Mouse (Mus musculus): ENCODE results near the gene Dpf3. TPM values are rescaled to one million over a fixed set of nuclear protein-coding genes. Genes with fewer than 3 reads are reported as not detected.

Dpf3 gene
- total RNA-seq, 1 experiment from 2014 or later, result 10.6 TPM

DNA sequence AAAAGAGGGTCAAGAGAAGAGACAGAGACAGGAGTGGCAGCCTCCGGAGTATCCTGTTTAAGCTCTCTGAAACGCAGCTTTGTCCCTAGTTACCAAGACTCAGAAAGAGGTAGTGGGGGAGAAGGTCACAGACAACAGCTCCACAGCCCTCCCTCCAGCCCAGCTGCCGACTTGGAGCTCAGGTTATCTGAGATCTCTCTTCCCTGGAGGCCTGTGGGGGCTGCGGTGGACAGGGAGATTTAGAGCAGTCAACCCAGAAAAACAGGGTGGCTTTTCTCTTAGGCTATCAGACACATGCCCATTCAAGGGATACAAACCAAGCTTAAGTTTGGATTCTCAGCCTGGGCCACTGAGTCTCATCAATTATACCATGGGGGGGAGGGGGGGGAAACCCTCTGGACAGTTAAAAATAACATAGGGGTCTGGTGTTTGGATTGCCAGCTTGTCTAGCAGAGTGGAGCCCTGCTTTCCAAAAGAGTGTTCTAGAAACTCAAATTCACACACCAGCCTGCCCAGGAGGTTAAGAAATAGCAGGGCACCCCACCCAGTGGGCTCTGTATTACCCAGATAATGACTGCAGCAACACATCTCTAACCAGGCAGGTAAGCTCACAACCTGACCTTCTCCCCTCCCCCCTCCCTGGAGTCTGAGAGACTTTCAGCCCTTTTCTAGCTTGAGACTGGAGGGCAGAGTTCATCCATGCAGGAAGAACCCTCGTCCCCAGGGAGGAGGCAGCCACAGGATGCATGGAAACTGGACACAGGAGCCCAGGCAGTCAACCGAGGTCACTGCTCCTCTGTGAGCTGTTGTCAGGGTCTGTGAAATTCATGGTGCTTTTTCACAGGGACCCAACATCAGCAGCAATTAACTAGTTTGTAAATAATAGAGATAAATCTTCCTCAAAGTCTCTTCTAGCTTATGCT is 20.7 kb downstream of the Dpf3 start:
- peak; percentile 54 for DNase-seq

DNA sequence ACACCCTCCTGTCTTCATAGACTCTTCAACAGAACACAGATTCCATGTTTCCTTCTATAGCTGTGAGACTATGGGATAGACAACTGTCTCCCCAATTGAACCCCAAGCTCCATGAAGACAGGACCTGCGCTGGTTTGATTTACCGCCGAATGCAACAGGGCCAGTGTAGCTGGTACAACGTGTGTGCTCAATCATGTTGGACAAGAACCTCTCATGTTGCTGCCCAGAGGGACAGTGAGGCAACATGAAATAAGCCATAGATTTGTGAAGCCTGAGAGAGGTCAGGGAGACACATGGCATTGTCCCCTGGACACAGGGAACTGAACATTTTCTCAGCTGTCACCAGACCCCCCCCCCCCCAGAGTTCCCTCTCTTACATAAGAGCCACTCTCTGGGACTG is 21.5 kb downstream of the Dpf3 start:
- no peak for DNase-seq

DNA sequence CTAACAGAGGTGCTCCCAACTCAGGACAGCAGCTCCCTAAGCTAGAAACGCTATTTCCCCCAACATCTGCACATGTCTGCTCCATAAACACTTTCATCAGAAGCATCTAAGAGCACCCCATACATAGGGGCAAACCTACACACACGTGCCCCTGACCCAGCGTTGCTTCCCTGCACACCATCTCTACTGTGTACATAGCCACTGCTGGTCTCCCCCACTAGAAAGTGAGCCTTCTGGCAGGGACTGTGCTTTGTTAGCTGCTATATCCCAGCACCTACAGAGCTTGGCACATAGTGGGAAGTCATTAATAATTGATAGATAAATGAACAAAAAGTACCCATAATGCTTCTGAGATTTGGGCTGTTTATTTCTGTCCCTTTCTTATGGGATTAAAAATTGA is 27.2 kb downstream of the Dpf3 start:
- DNase-seq, result no peak

DNA sequence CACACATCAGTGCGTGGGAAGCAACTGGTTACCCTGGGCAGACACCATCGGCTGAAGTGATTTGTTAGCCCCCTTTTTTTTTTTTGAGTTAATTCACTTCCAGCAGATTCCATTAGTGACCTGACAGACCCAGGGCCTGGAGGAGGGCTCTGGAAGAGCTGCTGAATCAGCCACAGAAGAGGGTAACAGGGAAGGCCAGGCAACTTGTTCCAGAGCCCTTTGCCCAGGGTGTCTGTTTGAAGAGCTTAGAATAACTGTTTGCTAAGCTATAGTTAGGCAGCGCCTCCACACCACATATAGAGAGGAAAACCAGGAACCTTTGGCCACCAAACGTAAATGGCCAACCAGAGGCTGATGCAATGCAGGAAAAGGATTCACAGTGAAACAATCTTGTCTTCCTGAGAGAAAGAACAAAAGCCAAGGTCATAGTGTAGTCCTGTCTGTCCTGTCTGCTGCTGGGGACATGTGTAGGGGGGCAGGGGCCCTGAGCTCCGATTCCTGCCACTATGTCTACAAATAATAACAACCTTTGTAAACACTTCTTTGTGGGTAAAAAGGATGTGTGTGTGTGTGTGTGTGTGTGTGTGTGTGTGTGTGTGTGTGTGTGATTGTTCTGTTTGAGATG is 32.7 kb downstream of the Dpf3 start:
- no peak for DNase-seq

DNA sequence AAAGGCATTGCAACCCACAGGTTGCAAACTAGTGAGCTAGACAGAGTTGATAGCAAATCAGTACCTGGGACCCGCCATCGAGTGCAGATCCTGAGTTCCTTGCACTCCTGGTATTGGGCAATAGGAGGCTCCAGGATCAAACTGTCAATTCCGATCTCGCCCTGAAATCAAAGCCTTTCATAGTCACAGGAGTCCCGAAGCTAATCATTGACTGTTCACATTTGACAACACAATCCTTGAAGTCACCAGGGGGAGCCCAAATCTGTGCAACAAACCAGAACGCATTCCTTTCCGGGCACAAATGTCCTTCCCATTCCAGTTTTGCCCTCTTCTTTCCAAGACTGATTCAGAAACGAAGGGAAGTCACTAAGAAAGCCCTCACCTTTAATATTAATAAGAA is 35.7 kb downstream of the Dpf3 start:
- no peak for DNase-seq

DNA sequence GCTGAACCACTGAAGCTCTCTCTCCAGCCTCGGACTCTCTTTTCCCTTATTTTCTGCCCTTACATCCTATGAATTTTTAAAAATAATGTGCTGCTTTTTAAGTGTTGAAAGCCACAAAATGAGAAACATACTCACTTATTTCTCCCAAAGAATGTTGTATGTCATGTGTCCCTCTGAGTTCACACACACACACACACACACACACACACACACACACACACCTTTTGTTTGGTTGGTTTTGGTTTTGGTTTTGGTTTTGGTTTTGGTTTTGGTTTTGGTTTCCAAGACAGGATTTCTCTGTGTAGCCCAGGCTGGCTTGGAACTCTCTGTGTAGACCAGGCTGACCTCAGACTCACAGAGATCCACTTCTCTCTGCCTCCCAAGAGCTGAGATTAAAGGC is 37.0 kb downstream of the Dpf3 start:
- no peak for DNase-seq

DNA sequence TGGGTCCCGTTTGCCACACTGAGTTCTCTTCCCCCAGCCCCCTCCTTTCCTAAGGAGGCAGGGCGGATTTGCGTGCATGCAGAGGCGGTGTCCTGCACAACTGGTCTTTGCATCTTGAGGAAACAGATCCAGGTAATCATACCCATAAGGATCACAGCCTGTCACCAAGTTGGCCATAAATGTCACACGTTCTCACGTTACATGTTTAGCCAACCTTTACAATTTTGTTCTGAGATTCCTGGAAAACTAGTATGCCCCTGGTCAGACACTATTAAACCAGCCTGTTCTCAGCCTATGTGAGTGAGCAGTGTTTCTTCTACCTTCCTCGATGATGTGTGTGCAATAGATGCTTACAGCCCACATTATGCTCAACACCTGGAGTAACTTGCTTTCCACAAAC is 38.3 kb downstream of the Dpf3 start:
- no peak for DNase-seq

DNA sequence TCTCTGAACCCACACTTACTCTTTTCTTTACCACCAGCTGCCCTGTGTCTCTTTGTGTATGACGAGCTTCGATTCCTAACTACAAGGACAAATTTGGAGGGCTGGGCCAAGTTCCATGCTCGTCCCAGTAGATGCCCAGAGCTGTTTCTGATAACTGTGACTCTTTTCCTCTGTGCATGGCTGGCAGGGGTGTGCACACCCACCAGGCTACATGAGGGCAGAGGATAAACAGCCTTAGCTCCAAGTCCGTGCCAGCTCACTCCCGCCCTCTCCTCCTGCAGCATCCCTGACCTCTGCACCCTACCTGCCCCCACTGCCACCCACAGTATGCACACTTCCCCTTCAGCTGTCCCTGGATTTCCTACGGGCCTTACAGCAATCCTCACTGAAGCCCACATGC is 41.9 kb downstream of the Dpf3 start:
- DNase-seq, result peak; percentile 30

DNA sequence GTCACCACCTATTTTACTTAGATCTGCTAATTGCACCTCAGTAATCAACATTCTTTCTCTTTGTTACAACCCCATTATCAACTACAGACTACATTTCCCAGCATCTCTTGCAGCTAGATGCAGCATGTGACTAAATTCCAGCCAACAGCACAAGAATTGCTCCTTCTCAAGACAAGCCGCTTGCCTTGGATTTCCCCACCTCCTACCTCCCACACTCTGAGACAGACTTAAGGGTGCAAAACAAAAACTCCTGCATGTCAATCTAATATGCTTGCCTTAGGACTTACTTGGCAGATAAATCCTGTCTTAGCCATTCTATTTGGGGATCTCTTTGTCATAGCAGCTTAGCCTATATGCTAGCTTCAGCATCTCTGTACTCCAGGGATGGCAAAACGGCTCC is 43.1 kb downstream of the Dpf3 start:
- no peak for DNase-seq

DNA sequence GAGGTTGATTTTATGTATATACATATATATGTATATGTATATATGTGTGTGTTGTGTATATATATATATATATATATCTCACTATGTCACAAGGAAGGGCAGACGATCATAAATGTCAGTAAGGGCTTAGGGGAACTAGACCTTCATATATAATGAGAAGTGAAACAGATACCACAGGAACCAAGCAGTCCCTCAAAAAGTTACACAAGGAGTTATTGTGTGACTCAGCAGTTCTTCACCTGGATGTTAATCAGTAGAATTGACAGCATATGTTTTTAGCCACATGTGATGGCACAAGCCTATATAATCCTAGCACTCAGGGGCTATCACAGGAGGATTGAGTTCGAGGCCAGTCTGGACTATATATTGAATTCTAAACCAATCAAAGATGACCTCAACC is 49.5 kb downstream of the Dpf3 start:
- DNase-seq, result no peak

DNA sequence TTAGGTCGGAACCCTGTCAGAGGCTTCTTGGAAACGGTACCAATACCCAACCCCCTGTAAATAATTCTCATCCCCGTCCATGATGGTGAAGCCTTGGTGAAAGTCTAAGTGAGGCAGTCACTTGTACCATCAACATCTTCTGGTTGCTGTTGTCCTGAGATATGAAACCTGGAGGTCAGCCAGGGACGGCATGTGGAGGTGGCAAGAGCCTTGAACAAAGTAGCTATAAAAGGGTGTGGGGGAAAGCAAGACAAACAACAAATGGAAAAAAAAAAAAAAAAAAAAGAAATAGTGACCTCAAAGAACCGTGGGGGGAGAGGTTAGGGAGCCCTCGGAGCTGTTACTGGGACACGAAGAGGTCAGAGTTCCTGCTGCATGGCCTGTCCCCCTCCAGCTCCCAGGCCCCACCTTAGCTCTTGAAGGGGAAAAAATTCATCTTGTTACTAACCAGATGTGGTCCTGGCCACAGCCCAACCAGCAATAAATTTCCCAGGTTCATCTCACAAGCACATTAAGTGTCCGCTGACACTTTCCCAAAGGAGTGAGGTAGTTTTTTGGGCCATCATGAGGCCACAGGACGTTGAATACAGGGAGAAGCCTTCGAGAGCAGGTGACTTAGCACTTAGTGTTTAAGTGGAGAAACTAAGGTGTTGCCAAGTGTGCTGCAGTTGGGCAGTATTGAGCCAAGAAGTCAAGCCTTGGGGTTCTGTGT is 53.4 kb downstream of the Dpf3 start:
- no peak for DNase-seq

DNA sequence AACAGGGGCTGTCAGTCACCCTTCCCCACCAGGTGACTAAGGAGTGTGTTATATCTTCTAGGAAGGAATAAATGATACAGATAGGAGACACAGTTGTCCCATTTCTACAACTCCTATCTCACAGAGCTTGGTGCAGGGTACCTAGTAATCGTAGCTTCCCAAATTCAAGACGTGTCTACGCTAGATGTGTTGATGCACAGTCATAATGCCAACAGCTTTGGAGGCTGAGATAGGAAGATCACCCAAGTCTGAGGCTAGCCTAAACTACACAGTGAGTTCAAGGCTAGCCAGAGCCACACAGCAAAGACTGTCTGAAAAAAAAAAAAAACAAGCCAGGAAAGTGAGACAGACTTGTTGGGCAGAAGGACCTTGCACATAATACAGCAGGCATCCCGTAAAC is 54.1 kb downstream of the Dpf3 start:
- no peak for DNase-seq

DNA sequence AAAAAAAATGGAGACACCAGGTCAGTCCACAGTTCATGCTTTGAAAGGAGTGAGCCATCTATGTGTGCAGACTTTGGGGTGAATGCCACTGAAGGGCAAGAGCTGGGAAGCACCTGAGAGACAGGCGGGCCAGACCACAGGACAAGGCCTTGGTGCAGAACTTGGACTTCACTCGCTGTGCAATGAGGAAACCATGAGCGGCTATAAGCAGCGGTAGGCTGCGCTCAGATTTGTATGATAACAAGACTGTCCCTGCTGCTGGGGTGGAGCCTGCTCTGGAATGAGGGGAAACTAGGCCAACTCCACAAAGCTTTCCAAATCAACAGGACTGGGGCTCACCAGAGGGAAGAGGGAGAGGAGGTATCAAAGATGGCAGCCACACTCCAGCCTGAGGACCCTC is 57.3 kb downstream of the Dpf3 start:
- DNase-seq, result no peak

DNA sequence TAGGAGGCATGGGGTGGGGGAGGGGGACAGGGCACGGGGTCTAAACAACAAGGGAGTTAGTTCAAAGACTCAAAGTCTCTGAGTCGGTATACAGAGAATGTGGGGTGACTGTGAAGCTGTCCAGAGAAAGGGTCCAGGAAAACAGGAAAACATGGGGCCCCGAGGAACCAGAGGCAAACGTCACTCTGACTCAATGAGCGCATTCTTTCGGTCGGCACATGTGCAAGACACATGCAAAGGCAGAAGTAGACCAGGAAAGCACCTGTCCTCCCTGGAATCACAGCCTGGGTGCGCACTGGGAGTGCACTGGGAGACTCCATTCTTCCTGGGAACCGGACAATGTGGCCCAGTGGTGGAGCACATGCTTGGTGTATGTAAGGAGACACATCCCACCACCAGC is 59.5 kb downstream of the Dpf3 start:
- DNase-seq, result no peak

DNA sequence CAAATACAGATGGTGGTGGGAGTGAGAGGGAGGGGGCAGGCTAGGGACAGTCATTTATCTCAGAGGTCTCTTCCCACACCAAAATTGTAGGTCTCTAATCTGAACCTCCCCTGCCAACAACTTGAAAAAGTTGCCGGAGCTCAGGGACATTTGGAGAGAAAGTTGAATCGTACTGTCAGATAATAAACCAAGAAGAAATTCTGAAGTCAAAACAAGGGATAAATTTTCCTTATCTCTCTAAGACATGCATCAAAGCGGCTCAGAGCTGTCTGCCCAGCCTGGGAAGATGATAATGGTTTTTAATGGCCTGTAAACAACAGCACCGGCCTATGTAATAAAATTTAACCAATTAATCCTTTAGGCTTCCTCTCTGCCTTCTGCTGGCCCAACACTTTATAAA is 59.9 kb downstream of the Dpf3 start:
- DNase-seq, result no peak

DNA sequence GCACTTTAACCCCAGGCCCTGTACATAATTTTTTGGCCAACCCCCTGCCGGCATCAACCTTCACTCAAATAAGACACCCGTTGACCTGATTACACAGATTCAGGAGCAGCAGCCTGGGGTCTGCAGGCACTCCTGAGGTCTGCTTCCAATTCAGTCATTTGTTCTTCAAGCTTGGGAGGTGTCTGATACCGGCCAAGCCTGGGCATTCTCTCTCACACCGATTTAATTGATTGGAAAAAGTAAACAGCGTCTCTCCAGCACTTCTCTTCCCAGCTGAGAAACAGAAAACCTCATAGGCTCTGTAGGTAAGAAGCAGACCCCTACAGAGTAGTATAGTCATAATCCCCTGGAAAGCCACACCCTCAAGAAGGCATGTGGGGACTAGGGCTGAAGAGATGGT is 61.2 kb downstream of the Dpf3 start:
- DNase-seq, result no peak

DNA sequence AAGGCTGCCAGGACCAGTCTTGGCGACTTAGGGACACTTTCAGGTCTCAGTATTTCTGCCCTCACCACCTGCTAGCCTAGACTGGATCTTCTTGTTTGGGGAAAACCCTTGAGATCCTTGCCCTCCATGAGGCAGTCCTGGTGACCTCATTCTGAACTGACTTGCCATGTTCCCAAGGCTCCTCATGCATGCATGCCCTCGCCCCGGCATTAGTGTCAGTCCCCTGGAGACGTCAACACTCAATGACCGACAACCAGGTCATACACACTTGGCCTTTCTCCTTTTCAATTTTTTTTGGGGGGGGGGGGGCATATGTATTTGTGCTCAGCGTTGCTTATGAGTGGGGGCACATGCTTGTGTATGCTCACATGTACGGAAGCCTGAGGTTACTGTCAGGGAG is 61.8 kb downstream of the Dpf3 start:
- no peak for DNase-seq

DNA sequence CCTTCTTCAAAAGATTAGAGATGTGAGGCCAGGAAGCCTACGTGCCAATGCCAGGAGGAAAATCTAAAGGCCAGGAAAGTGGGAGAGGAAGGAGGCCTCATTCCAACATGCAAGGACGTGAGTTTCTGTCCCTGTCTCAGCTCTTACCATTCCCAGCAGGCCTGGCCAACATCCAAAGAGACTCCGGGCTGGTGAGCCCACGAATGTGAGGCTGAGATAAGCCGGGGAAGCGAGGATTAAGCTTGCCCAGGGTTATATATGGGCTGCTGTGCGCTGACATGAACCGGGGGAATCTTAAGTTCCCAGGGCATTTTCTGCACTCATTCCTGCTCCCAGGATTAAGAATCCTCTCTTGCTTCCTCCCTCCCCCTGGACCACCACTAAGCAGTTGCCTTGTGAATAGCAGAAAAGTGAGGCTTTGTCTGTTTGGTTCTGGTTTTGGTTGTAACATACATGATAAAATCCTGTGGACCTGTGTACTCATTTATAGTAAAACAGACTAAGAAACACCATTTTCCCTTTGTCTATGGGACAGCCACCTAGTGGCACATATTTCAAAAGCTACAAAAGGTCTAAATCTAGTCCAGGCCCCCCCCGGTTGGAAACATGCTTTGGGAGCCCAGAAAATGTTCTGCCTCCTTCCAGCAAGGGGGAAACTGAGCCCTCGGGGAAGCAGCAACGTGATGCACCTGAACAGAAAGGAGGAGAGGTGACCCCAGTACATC is 62.6 kb downstream of the Dpf3 start:
- DNase-seq, result peak; percentile 75

DNA sequence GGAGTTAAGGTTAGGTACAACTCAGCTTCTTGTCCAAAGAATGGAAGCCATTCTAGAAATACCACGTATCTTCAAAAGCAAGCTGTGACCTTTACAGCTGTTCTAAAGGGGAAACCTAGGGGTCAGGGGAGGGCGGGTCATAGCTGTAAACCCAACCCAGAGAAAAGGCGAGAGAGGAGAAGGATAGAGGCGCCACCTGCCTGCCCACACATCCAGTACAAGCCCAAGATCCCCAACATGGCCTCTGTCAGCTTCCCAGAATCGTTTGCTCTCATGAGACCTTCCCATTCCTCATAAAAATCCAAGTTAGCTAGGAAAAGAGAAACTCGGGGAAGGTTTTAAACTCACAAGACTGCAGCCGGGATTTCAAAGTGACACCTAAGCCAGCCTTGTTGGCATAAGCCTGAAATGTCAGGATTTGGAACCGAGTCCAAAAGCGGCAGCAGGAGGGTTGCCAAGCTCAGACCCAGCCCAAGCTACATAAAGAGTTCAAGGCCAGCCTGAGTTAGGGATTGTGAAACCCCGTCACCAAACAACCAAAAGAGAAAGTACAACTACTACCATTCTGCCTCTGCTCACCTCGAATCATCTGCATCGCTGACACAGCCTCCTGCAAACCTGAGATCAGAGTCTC is 63.3 kb downstream of the Dpf3 start:
- peak; percentile 80 for DNase-seq

DNA sequence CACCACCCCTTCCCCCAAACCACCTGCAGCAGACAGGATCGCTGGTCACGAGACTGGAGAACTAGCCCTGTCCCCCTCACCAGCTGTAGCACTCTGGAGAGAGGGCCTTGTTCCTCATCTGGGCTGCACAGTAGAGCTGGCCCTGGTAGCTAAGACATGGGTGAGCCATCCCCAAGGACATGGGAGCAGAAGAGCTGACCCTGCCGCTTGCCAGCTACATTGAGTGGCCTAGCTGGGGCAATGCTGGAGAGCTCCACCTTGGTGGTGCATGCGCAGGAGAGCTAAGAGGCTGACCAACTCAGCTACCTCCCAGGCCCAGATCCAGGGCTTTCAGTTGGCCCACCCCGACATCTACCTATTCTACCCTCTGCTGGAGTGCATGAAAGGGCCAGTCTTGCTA is 67.2 kb downstream of the Dpf3 start:
- DNase-seq, result peak; percentile 76

DNA sequence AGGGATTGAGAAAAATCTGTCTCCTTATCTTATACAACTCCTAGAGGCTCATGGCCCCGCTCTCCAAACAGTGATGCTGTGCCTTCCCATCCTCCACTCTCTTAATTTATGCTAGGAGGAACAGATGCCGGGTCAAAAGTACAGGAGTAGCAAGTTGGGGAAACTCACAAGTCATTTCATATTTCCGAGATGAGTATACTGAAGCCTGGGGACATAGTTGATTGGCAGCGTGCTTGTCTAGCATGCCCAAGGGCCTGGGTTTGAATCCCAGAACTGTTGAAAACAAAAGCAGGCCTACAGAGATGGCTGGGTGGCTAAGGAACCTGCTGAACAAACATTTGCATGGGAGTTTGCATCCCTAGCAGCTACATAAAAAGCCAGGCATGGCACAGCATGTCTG is 72.3 kb downstream of the Dpf3 start:
- no peak for DNase-seq

DNA sequence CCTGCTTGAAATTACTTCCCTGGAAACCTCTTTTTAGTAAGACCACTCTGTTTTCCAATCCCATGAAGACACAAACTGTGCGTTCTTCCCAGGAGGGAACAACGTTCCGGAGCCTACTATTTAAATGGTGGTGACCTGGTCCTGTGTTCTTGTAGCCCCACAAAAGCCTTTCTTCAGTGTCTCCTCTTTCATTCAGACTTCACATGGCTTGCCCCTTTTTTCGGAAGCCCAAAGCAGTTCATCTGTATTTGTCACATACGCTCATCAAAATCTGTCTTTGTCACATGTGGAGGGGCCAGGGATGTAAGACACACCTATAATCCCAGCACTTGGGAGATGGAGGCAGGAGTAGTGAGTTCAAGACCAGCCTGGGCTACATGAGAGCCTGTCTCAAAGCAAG is 73.8 kb downstream of the Dpf3 start:
- no peak for DNase-seq
